Comparison of ENCODE assay signal across 28 mouse cellular contexts in the genomic region with DNA sequence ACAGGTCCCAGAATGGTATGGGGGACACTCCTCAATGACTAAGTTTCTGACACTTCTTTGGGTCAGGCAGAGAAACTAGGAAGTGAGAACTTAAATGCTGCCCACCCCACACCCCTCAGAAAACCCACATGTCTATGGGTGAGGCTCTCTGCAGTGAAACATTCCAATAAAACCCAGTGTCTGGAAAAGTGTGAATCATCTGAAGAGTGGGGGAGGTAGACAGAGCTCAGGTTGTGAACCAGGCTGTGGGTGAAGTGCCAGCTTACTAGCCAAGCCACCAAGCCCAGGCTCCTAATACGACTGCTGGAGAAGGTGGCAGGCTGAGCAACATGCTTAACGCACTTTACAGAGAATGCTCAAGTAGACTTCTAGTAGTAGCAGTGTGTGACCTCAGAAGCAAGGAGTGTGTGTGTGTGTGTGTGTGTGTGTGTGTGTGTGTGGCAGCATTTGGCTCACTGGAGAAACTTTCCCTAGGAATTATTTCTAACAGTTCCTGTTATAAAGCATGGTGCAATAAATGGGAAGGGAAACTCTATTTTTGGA. TPM values are rescaled to one million over a fixed set of nuclear protein-coding genes. Genes with fewer than 3 reads are reported as not detected.
DNase-seq lines count a peak whose midpoint lies in the region; ATAC-seq and TF ChIP-seq lines count a peak whose summit lies in the region.
"Had no signal": no experiment of that assay in that cellular context is flagged by ENCODE, and none has a peak within 500 bp of the region (broad histone marks: within the 10 kb centered on the region; RNA-seq: fewer than 3 reads in every experiment).

No protein-coding gene starts in this region.

- no peaks in the 10 kb centered on the region for H3K9me3 ChIP-seq in stomach, embryonic 16.5 days (replicated peaks; ENCODE audit: control insufficient read depth, low read length)
- no peaks in the 10 kb centered on the region for H3K9me3 ChIP-seq in intestine, postnatal 0 days (ENCODE audit: control insufficient read depth)
- H3K9me3 ChIP-seq: embryonic facial prominence, embryonic 12.5 days; heart, embryonic 12.5 days; hindbrain, embryonic 10.5 days; midbrain, embryonic 13.5 days had no signal

- H3K4me3 ChIP-seq in C2C12 (ENCODE audit: insufficient read depth, poor library complexity, severe bottlenecking): no peak overlapping the region
- peak overlapping the region; percentile 30; the same call in 1 of the 2 replicates for H3K4me3 ChIP-seq in stomach, embryonic 16.5 days (replicated peaks; ENCODE audit: low read length)
- no peak overlapping the region for H3K4me3 ChIP-seq in intestine, postnatal 0 days (ENCODE audit: low read depth, low read length)
- H3K4me3 ChIP-seq: embryonic facial prominence, embryonic 12.5 days; heart, embryonic 12.5 days; hindbrain, embryonic 10.5 days; midbrain, embryonic 13.5 days had no signal

- H3K36me3 ChIP-seq in C2C12 (ENCODE audit: control insufficient read depth, insufficient read depth): peaks cover 11% of the 10 kb centered on the region
- no peaks in the 10 kb centered on the region for H3K36me3 ChIP-seq in stomach, embryonic 16.5 days (ENCODE audit: control insufficient read depth, insufficient read depth, low read length)
- H3K36me3 ChIP-seq in intestine, postnatal 0 days (ENCODE audit: control insufficient read depth, insufficient read depth): no peaks in the 10 kb centered on the region; the same call in 1 of the 2 replicates
- H3K36me3 ChIP-seq: embryonic facial prominence, embryonic 12.5 days; heart, embryonic 12.5 days; hindbrain, embryonic 10.5 days; midbrain, embryonic 13.5 days had no signal

- peak overlapping the region; percentile 34 for H3K4me2 ChIP-seq in stomach, embryonic 16.5 days (ENCODE audit: low read depth, low read length)
- H3K4me2 ChIP-seq in intestine, postnatal 0 days (replicated peaks; ENCODE audit: low read depth): no peak overlapping the region
- H3K4me2 ChIP-seq: embryonic facial prominence, embryonic 12.5 days; heart, embryonic 12.5 days; midbrain, embryonic 13.5 days had no signal

- no peaks in the 10 kb centered on the region for H3K27me3 ChIP-seq in C2C12 (ENCODE audit: control insufficient read depth, insufficient read depth, insufficient read length)
- no peaks in the 10 kb centered on the region for H3K27me3 ChIP-seq in stomach, embryonic 16.5 days (ENCODE audit: control insufficient read depth, insufficient read depth, low read length)
- no peaks in the 10 kb centered on the region for H3K27me3 ChIP-seq in intestine, postnatal 0 days (replicated peaks; ENCODE audit: control insufficient read depth, insufficient read depth, low read length)
- H3K27me3 ChIP-seq: embryonic facial prominence, embryonic 12.5 days; heart, embryonic 12.5 days; midbrain, embryonic 13.5 days had no signal

- no peak overlapping the region for H3K27ac ChIP-seq in stomach, embryonic 16.5 days (ENCODE audit: low read length)
- no peak overlapping the region for H3K27ac ChIP-seq in intestine, postnatal 0 days (ENCODE audit: low read depth, low read length)
- H3K27ac ChIP-seq: embryonic facial prominence, embryonic 12.5 days; hindbrain, embryonic 10.5 days; hindbrain, postnatal 0 days; liver, embryonic 14.5 days; midbrain, embryonic 13.5 days had no signal

- whole genome bisulfite sequencing in stomach, embryonic 16.5 days: 76% methylated on average over 2 of the region's 2 CpGs
- 74% methylated on average over 2 of the region's 2 CpGs for WGBS in intestine, postnatal 0 days

- H3K79me2 ChIP-seq in C2C12 (ENCODE audit: control insufficient read depth, insufficient read depth): peaks cover 32% of the 10 kb centered on the region

- H3K9ac ChIP-seq in stomach, embryonic 16.5 days (ENCODE audit: low read length): no peak overlapping the region
- no peak overlapping the region for H3K9ac ChIP-seq in intestine, postnatal 0 days (ENCODE audit: low read depth, low read length)
- H3K9ac ChIP-seq: embryonic facial prominence, embryonic 12.5 days; heart, embryonic 12.5 days; liver, embryonic 14.5 days; midbrain, embryonic 13.5 days had no signal

- H3K79me3 ChIP-seq in C2C12 (ENCODE audit: low read depth): peaks cover 9% of the 10 kb centered on the region

- peak; percentile 33 for DNase-seq in lung, postnatal 10 days
- no peak for DNase-seq in lung, postnatal 4 days
- peak; percentile 78 for DNase-seq in adipocyte (ENCODE audit: low spot score)
- no peak for DNase-seq in heart, adult 11 months
- DNase-seq: adrenal gland, adult 8-10 months; cerebellum, adult 18-20 months; cerebellum, postnatal 14 days; gastrocnemius, postnatal 14 days; heart, adult 18-20 months; heart, postnatal 10 days; kidney, postnatal 4 days; right cerebral cortex, postnatal 14 days had no signal

- TF ChIP-seq CTCF in C2C12 (IDR thresholded peaks at IDR 0.05; ENCODE audit: control insufficient read depth, insufficient read depth, insufficient read length): no peak
- TF ChIP-seq CTCF in intestine, postnatal 0 days (IDR thresholded peaks at IDR 0.05; ENCODE audit: low read depth): no peak

- H3ac ChIP-seq in C2C12 (ENCODE audit: control insufficient read depth, insufficient read length, low read depth): no peak overlapping the region

- 0 out of 2 replicates have a peak, but pooled peaks have one; percentile 12 for ATAC-seq in stomach, embryonic 16.5 days (ENCODE audit: insufficient read depth, low FRiP score)
- no peak for ATAC-seq in intestine, postnatal 0 days
- ATAC-seq: forebrain, embryonic 16.5 days; hindbrain, postnatal 0 days; intestine, embryonic 16.5 days; midbrain, embryonic 13.5 days had no signal

- H3K4me1 ChIP-seq in stomach, embryonic 16.5 days (ENCODE audit: control insufficient read depth, insufficient read depth, low read length): no peaks in the 10 kb centered on the region
- no peaks in the 10 kb centered on the region for H3K4me1 ChIP-seq in intestine, postnatal 0 days (replicated peaks; ENCODE audit: control insufficient read depth, insufficient read depth, low read length)
- H3K4me1 ChIP-seq: embryonic facial prominence, embryonic 12.5 days; heart, embryonic 12.5 days; midbrain, embryonic 13.5 days had no signal

TF ChIP-seq in C2C12, 6 proteins besides CTCF, POLR2A, EP300 and RAD21:
- peak; percentile 55 for TF ChIP-seq FOSL1 (IDR thresholded peaks at IDR 0.05; ENCODE audit: insufficient read depth, low read length, poor library complexity, severe bottlenecking)
- no peak for TF ChIP-seq MAX (IDR thresholded peaks at IDR 0.05)

RNA-seq across cellular contexts. Expression of gene Anxa8, which starts 2.1 kb away (rescaled TPM):
- polyA plus RNA-seq in C2C12 (2012; fragmentation: generic; extraction: Trizol): 33.1 TPM
- polyA plus RNA-seq in stomach, embryonic 16.5 days (2015; fragmentation: Nextera tagmentation; extraction: Ambion mirVana): 56.1 and 63.4 TPM in 2 replicates
- polyA plus RNA-seq in intestine, postnatal 0 days (2015; fragmentation: Nextera tagmentation; extraction: Ambion mirVana): 12.1 and 16.9 TPM in 2 replicates
- polyA plus RNA-seq: forebrain, embryonic 16.5 days; midbrain, embryonic 13.5 days had no signal

RNA-seq across cellular contexts. Expression of gene A630023A22Rik, which starts 14.6 kb away (rescaled TPM):
- 0.59 TPM for polyA plus RNA-seq in C2C12 (2012; fragmentation: generic; extraction: Trizol)
- polyA plus RNA-seq in stomach, embryonic 16.5 days (2015; fragmentation: Nextera tagmentation; extraction: Ambion mirVana): 0.43 and 0.76 TPM in 2 replicates
- 0.35 and 1.3 TPM in 2 replicates for polyA plus RNA-seq in intestine, postnatal 0 days (2015; fragmentation: Nextera tagmentation; extraction: Ambion mirVana)
- polyA plus RNA-seq: embryonic facial prominence, embryonic 12.5 days; forebrain, embryonic 16.5 days; heart, embryonic 12.5 days; hindbrain, embryonic 10.5 days; hindbrain, postnatal 0 days; kidney, embryonic 14.5 days; limb, embryonic 14.5 days; liver, embryonic 14.5 days; midbrain, embryonic 13.5 days; neural tube, embryonic 11.5 days had no signal

RNA-seq across cellular contexts. Expression of gene Antxrl, which starts 35.4 kb away (rescaled TPM):
- 0.01 TPM for polyA plus RNA-seq in C2C12 (2012; fragmentation: generic; extraction: Trizol)
- not detected in 2 replicates for polyA plus RNA-seq in stomach, embryonic 16.5 days (2015; fragmentation: Nextera tagmentation; extraction: Ambion mirVana)
- polyA plus RNA-seq in intestine, postnatal 0 days (2015; fragmentation: Nextera tagmentation; extraction: Ambion mirVana): not detected in 2 replicates
- polyA plus RNA-seq: embryonic facial prominence, embryonic 12.5 days; forebrain, embryonic 16.5 days; heart, embryonic 12.5 days; hindbrain, embryonic 10.5 days; hindbrain, postnatal 0 days; intestine, embryonic 16.5 days; kidney, embryonic 14.5 days; limb, embryonic 14.5 days; liver, embryonic 14.5 days; lung, embryonic 16.5 days; midbrain, embryonic 13.5 days; neural tube, embryonic 11.5 days; thymus, postnatal 0 days had no signal

Comparison
In these comparisons a context has a peak if more than half of its experiments do, and no peak if none do; other contexts are left out.
1. DNase-seq: peak in lung, postnatal 10 days (single experiment) and adipocyte (single experiment); none in lung, postnatal 4 days (0 of 2) and heart, adult 11 months (single experiment).